Mouse (Mus musculus) 3134 (cell line): Measurements from ENCODE around the gene Tnfrsf25.

ENCODE experiments used
- DNase-seq: peaks from one replicate; pipeline ENCODE4 v3.0.0-alpha.2; 2011; ENCODE audit warnings: low spot score; ENCODE audit not compliant: insufficient read length; ENCODE audit errors: extremely low read depth

The Tnfrsf25 gene

GRCm38 (mm10) chr4:152165036-152165931 is 49.5 kb downstream of the Tnfrsf25 start:
- peak; percentile 61 for DNase-seq

GRCm38 (mm10) chr4:152168052-152168451 is 52.3 kb downstream of the Tnfrsf25 start:
- no peak for DNase-seq

GRCm38 (mm10) chr4:152169103-152169502 is 53.4 kb downstream of the Tnfrsf25 start:
- DNase-seq: no peak
